Mouse (Mus musculus): ENCODE data around the gene Sox10.

Gene Sox10

GRCm38 (mm10) chr15:79155572-79155971, 9.5 kb downstream of the Sox10 start:
- DNase-seq = no peak

GRCm38 (mm10) chr15:79152709-79153108, 12.3 kb downstream of the Sox10 start:
- no peak for DNase-seq

DNA sequence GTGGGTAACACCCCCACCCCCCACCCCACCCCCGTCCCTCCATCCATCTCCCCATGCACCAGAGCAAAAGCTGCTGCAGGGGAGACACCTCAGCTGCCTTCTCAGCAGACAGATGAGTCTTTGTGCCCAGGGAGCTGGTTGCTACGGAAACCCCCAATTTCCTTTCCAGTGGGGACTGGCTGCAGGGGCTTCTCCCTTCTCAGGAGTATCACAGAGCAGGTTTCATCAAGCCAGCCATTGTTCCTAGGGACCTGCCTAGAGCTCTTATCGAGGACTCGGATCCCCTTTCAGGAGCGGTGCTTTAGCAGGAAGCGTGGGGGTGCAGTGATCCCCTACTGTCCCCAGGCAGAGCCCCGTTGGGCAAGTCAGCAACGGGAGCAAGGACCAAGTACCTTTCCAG, 13.2 kb downstream of the Sox10 start:
- DNase-seq = no peak

- peak; percentile 67 for DNase-seq
These were observed 16.5 kb downstream of the Sox10 start for GRCm38 (mm10) chr15:79148533-79148932.

GRCm38 (mm10) chr15:79145522-79145921, 19.5 kb downstream of the Sox10 start:
- DNase-seq = no peak

DNA sequence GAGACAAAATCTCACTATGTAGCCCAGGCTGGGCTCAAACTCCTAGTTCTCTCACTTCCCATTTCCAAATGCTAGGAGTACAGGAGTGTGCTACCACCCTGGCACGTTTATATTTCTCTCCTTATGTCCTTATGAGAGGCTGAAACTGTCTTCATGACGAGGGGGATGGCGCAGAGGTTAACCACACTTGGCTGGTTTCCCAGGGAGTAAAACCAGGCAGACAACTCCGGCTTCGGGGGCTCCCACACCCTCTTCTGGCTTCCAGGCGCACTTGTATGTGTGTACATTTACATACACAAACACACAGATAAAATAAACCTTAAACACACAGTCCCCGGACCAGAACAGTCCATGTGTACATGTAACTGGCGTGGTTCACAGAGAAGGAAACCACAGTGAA, 21.0 kb downstream of the Sox10 start:
- DNase-seq = no peak

DNA sequence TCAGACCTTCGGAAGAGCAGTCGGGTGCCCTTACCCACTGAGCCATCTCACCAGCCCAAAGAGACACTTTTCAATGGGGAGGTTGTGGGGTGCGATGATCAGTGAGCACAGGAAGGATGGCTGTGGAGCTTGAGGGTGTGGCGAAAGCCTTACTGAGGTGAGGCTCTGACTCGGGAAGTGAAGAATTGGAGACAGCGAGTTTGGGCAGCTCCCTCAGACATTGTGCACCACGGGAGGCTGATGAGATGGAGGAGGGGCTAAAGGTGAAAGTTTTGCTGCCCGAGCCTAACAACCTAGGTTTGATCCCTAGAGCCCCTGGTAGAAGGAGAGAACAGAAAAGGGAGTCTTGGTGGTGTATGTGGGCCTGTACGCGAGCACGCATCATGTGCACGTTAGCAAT, 21.7 kb downstream of the Sox10 start:
- DNase-seq = no peak

DNA sequence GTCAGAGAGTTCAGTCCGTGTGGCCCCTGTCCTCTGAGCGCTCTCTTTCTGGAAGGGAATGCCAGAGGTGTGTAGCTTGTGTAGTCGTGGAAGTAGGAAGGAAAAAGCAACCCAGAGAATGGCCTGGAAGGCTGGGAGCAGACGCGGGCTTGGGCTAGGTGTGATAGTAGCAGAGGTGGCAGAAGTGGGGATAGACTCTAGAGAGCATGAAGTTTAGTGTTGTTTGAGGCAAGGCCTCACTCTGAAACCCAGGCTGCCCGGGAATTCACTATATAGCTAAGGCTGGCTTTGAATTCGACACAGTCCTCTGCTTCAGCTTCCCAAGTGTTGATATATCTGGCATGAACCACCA, 23.5 kb downstream of the Sox10 start:
- DNase-seq = no peak

GRCm38 (mm10) chr15:79140866-79141565, 24.0 kb downstream of the Sox10 start, which contains the start of the genes Polr2f and 1700088E04Rik:
Polr2f (plus strand) TSS chr15:79141009.
1700088E04Rik (minus strand) TSS chr15:79141253.
- DNase-seq = peak; percentile 92

DNA sequence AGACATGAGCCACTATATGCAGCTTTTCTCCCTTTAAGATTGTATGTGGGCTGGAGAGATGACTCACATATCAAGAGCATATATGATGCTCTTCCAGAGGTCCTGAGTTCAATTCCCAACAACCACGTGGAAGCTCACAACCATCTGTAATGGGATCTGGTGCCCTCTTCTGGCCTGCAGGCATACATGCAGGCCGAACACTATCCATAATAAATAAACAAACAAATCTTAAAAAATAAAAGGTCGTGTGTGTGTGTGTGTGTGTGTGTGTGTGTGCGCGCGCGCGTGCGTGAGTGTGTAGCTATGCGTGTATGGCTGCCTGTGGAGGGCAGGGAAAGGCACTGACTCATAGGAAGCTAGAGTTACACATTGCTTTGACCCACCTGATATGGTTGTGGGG, 25.4 kb downstream of the Sox10 start:
- no peak for DNase-seq

GRCm38 (mm10) chr15:79135783-79136575, 29.1 kb downstream of the Sox10 start:
- DNase-seq = peak; percentile 60

DNA sequence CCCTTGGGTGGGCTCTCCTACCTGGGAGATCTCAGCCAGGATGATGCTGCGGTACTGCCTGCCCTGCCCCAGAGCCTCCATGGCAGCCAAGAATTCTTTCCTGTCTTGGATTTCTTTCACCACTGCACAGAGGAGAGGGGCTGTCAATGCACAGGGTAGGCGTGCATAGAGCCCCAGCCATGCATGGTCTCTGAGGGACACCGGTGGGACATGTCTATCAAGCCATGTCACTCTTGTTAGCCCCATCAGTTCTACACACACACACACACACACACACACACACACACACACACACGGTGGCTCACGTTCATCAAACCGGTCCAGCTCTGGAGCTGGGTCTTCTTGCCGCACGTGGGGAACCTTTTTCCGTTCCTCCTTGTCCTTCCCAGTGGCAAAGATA, 29.7 kb downstream of the Sox10 start:
- DNase-seq = no peak

- DNase-seq = no peak
These were observed 30.4 kb downstream of the Sox10 start for GRCm38 (mm10) chr15:79134496-79135270.

DNA sequence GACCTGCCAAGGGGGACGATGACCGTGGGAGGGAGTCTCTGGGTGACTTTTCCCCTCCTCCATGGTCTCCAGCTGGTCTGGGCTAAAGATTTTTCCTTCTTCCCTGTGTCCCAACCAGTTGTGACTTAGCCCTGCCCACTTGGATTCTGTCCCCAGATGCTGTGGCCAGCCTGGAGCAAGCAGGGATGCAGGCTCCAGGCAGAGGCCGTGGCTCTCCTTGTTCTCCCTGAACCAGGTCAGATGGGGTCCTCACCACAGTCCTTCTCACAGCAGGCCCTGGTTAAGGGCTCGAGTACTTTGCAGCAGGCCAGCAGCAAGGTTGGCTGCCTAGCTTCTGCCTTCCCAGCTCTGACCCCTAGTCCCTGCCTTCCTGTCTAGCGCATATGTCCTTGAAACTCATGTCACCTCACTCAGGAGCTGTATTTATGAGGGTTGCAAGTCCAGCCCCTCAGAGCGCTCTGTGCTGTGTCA, 31.8 kb downstream of the Sox10 start:
- DNase-seq = peak; percentile 44

- peak; percentile 92 for DNase-seq
These were observed 33.6 kb downstream of the Sox10 start for GRCm38 (mm10) chr15:79131442-79131841.

- DNase-seq = peak; percentile 62
These were observed 34.3 kb downstream of the Sox10 start for GRCm38 (mm10) chr15:79130782-79131181.

DNA sequence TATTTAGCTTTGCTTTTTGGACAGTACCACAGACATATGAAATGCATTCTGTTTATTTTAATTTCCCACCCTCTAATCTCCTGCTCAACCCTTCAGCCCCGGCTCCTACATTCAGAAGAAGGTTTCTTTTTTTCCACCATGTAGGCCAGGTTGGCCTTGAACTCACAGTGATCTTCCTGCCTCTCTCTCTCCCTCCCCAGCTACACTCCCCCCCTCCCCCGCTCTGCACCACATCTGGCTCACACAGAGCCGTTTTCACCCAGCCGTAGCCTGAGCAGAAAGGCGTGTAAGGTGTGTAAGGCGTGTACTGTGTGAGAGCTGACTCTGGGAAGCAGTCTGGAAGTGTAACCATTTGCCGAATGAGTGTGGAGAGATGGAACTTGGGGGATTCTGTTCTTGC, 35.7 kb downstream of the Sox10 start:
- no peak for DNase-seq

DNA sequence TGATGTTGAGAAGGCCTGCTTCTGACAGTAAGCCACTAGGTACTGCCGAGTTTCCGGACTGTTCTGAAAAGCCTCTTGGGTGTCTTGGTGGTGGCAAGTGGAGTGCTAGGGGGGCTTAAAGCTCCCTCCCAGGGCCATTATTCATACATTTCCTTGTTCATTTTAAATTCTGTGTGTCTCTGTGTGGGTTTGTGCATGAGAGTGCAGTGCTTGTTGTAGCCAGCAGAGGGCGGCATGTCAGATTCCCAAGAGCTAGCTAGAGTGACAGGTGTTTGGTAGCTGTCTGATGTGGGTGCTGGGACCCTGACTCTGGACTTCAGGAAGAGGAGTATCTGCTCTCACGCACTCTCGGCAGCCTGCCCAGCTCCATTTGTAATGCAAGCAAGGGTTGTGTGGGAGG, 36.8 kb downstream of the Sox10 start:
- no peak for DNase-seq

GRCm38 (mm10) chr15:79127101-79127500, 37.9 kb downstream of the Sox10 start:
- DNase-seq = no peak

- DNase-seq = peak; percentile 61
These were observed 38.7 kb downstream of the Sox10 start for GRCm38 (mm10) chr15:79126217-79126932.

GRCm38 (mm10) chr15:79124331-79124875, 40.6 kb downstream of the Sox10 start:
- no peak for DNase-seq

GRCm38 (mm10) chr15:79123751-79124150, 41.3 kb downstream of the Sox10 start:
- DNase-seq = no peak
